Mouse (Mus musculus) erythroblast, embryonic 14.5 days (primary cell): ENCODE measurements around the gene Bcdin3d.

Experiments used
- GATA1 ChIP-seq: IDR thresholded peaks from 2 replicates; pipeline ENCODE4 v1.6.1; 2012; ENCODE audit warnings: low read length, inconsistent platforms, mixed read lengths
- TAL1 ChIP-seq: IDR thresholded peaks from 3 replicates; pipeline ENCODE4 v1.6.1; 2012; ENCODE audit warnings: low read length, inconsistent platforms, mixed read lengths

DNA sequence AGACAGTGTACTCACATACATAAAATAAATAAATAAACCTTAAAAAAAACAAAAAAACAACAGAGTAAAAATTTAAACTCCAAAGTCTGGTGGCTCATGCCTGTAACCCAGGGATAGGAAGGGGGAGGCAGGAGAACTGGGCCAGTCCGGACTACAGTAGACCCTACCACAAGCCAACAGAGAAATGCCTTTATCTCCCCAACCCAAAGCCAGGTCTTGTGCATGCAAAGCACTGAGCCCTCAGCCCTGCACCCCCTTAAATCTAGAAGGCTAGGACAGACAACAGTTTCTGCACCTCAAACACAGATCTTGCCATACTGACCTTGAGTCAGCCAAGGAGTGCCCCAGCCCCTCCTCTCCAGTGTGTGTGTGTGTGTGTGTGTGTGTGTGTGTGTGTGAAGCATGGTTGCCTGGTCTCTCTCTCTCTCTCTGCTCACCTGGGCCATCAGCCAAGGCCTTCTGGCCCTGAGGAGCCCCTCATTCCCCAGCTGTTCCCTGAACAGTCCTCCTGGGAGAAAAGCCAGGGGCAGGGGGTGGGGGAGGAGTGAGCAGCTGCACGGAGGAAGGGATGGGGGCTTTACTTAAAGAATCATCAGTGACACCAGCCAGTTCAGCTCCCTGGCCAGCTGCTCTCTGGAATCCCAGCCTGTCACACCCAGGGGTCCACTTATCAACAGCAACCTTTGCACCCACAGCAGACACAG, 34.3 kb downstream of the Bcdin3d start:
- TF ChIP-seq TAL1 (no peak), GATA1 (no peak)
